Mouse (Mus musculus) kidney, postnatal 4 days (tissue): Measurements from ENCODE around the gene Prkch.

ENCODE experiments used
- DNase-seq, 2 experiments: peaks; one replicate each; pipeline ENCODE4 v3.0.0; 2021; ENCODE audit warnings: mixed read lengths in 2 of 2

Prkch gene

GRCm38 (mm10) chr12:73805541-73805940, 220.9 kb downstream of the Prkch start:
- DNase-seq, result no peak

GRCm38 (mm10) chr12:73806003-73806402, 221.4 kb downstream of the Prkch start:
- DNase-seq, result no peak

GRCm38 (mm10) chr12:73807228-73807627, 222.6 kb downstream of the Prkch start:
- DNase-seq, result no peak

GRCm38 (mm10) chr12:73810041-73810795, 225.6 kb downstream of the Prkch start:
- DNase-seq, result peak; percentile 86 to 91

GRCm38 (mm10) chr12:73810903-73811302, 226.3 kb downstream of the Prkch start:
- DNase-seq, result no peak

GRCm38 (mm10) chr12:73812198-73812597, 227.6 kb downstream of the Prkch start:
- DNase-seq, result no peak

GRCm38 (mm10) chr12:73813016-73813900, 228.7 kb downstream of the Prkch start:
- no peak for DNase-seq

GRCm38 (mm10) chr12:73814056-73814735, 229.6 kb downstream of the Prkch start:
- DNase-seq, result no peak

- DNase-seq, result no peak
These were observed 230.3 kb downstream of the Prkch start for GRCm38 (mm10) chr12:73814897-73815296.

- DNase-seq, result no peak
These were observed 230.9 kb downstream of the Prkch start for GRCm38 (mm10) chr12:73815463-73815862.

- DNase-seq, result no peak
These were observed 231.3 kb downstream of the Prkch start for GRCm38 (mm10) chr12:73815892-73816291.

- DNase-seq, result no peak
These were observed 232.3 kb downstream of the Prkch start for GRCm38 (mm10) chr12:73816866-73817265.

- DNase-seq, result no peak
These were observed 234.2 kb downstream of the Prkch start for GRCm38 (mm10) chr12:73818801-73819200.

GRCm38 (mm10) chr12:73821176-73821575, 236.6 kb downstream of the Prkch start:
- DNase-seq, result no peak

- no peak for DNase-seq
These were observed 237.7 kb downstream of the Prkch start for GRCm38 (mm10) chr12:73822331-73822730.

- DNase-seq, result no peak
These were observed 240.2 kb downstream of the Prkch start for GRCm38 (mm10) chr12:73824828-73825227.
